Mouse (Mus musculus): ENCODE measurements around the gene Vmn1r32. TPM values are rescaled to one million over a fixed set of nuclear protein-coding genes. Genes with fewer than 3 reads are reported as not detected.

Gene Vmn1r32
- 0.04 TPM in 1 of 2 replicates, not detected in the other for polyA plus RNA-seq (2012; rRNA removed)

- H3K4me1 ChIP-seq (ENCODE audit: control insufficient read depth, insufficient read depth, low read length): no peaks in the 10 kb centered on the region
- TF ChIP-seq CTCF (IDR thresholded peaks at IDR 0.05; ENCODE audit: extremely low read depth, insufficient read depth, low read length) (no peak), POLR2A (IDR thresholded peaks at IDR 0.05; ENCODE audit: extremely low read depth, insufficient read depth, low read length) (no peak)
- no peak within 1 kb of the TSS for H3K27ac ChIP-seq (ENCODE audit: insufficient read depth, low read length)
- H3K4me3 ChIP-seq (ENCODE audit: insufficient read depth, low read length): no peak within 1 kb of the TSS
These were observed at the start of gene Vmn1r32 for GRCm38 (mm10) chr6:66559996-66560395. Gene Vmn1r32, minus strand, starts transcription at chr6:66560096.

- H3K4me3 ChIP-seq (ENCODE audit: insufficient read depth, low read length): no peak overlapping the region
- H3K4me1 ChIP-seq (ENCODE audit: control insufficient read depth, insufficient read depth, low read length): no peaks in the 10 kb centered on the region
- H3K27ac ChIP-seq (ENCODE audit: insufficient read depth, low read length): no peak overlapping the region
- TF ChIP-seq CTCF (IDR thresholded peaks at IDR 0.05; ENCODE audit: extremely low read depth, insufficient read depth, low read length) (no peak), POLR2A (IDR thresholded peaks at IDR 0.05; ENCODE audit: extremely low read depth, insufficient read depth, low read length) (no peak)
These were observed 35.9 kb upstream of the Vmn1r32 start for GRCm38 (mm10) chr6:66595804-66596203.

- TF ChIP-seq CTCF (IDR thresholded peaks at IDR 0.05; ENCODE audit: extremely low read depth, insufficient read depth, low read length) (no peak), POLR2A (IDR thresholded peaks at IDR 0.05; ENCODE audit: extremely low read depth, insufficient read depth, low read length) (no peak)
- Histone ChIP-seq H3K27ac (ENCODE audit: insufficient read depth, low read length) (no peak overlapping the region), H3K4me1 (ENCODE audit: control insufficient read depth, insufficient read depth, low read length) (no peaks in the 10 kb centered on the region), H3K4me3 (ENCODE audit: insufficient read depth, low read length) (peak overlapping the region; percentile 74)
These were observed 23.9 kb downstream of the Vmn1r32 start for GRCm38 (mm10) chr6:66535966-66536365.

- Histone ChIP-seq H3K27ac (ENCODE audit: insufficient read depth, low read length) (peak within 1 kb of the TSS; percentile 39), H3K4me1 (ENCODE audit: control insufficient read depth, insufficient read depth, low read length) (no peaks in the 10 kb centered on the region), H3K4me3 (ENCODE audit: insufficient read depth, low read length) (peak within 1 kb of the TSS; percentile 74)
- no peak for TF ChIP-seq CTCF (IDR thresholded peaks at IDR 0.05; ENCODE audit: extremely low read depth, insufficient read depth, low read length)
- TF ChIP-seq POLR2A (IDR thresholded peaks at IDR 0.05; ENCODE audit: extremely low read depth, insufficient read depth, low read length): peak; percentile 88; the same call in 1 of the 2 replicates
These were observed 24.7 kb downstream of the Vmn1r32 start, which contains the start of gene Mad2l1 for GRCm38 (mm10) chr6:66535028-66535862. Gene Mad2l1, plus strand, starts transcription at chr6:66535390.

- Histone ChIP-seq H3K4me1 (ENCODE audit: control insufficient read depth, insufficient read depth, low read length) (no peaks in the 10 kb centered on the region), H3K27ac (ENCODE audit: insufficient read depth, low read length) (peak overlapping the region; percentile 39), H3K4me3 (ENCODE audit: insufficient read depth, low read length) (peak overlapping the region; percentile 74)
- no peak for TF ChIP-seq POLR2A (IDR thresholded peaks at IDR 0.05; ENCODE audit: extremely low read depth, insufficient read depth, low read length)
- no peak for TF ChIP-seq CTCF (IDR thresholded peaks at IDR 0.05; ENCODE audit: extremely low read depth, insufficient read depth, low read length)
These were observed 25.4 kb downstream of the Vmn1r32 start for GRCm38 (mm10) chr6:66534366-66534941.

- Histone ChIP-seq H3K4me1 (ENCODE audit: control insufficient read depth, insufficient read depth, low read length) (no peaks in the 10 kb centered on the region), H3K27ac (ENCODE audit: insufficient read depth, low read length) (no peak overlapping the region), H3K4me3 (ENCODE audit: insufficient read depth, low read length) (no peak overlapping the region)
- TF ChIP-seq CTCF (IDR thresholded peaks at IDR 0.05; ENCODE audit: extremely low read depth, insufficient read depth, low read length) (peak; percentile 18; the same call in 1 of the 2 replicates), POLR2A (IDR thresholded peaks at IDR 0.05; ENCODE audit: extremely low read depth, insufficient read depth, low read length) (no peak)
These were observed 26.7 kb downstream of the Vmn1r32 start for GRCm38 (mm10) chr6:66533241-66533640.

- no peaks in the 10 kb centered on the region for H3K4me1 ChIP-seq (ENCODE audit: control insufficient read depth, insufficient read depth, low read length)
- no peak overlapping the region for H3K4me3 ChIP-seq (ENCODE audit: insufficient read depth, low read length)
- TF ChIP-seq CTCF (IDR thresholded peaks at IDR 0.05; ENCODE audit: extremely low read depth, insufficient read depth, low read length): no peak
- TF ChIP-seq POLR2A (IDR thresholded peaks at IDR 0.05; ENCODE audit: extremely low read depth, insufficient read depth, low read length): no peak
- H3K27ac ChIP-seq (ENCODE audit: insufficient read depth, low read length): no peak overlapping the region
These were observed 31.5 kb downstream of the Vmn1r32 start for GRCm38 (mm10) chr6:66528386-66528785.

- no peak for TF ChIP-seq CTCF (IDR thresholded peaks at IDR 0.05; ENCODE audit: extremely low read depth, insufficient read depth, low read length)
- TF ChIP-seq POLR2A (IDR thresholded peaks at IDR 0.05; ENCODE audit: extremely low read depth, insufficient read depth, low read length): no peak
- no peak overlapping the region for H3K4me3 ChIP-seq (ENCODE audit: insufficient read depth, low read length)
- no peaks in the 10 kb centered on the region for H3K4me1 ChIP-seq (ENCODE audit: control insufficient read depth, insufficient read depth, low read length)
- no peak overlapping the region for H3K27ac ChIP-seq (ENCODE audit: insufficient read depth, low read length)
These were observed 43.5 kb downstream of the Vmn1r32 start for GRCm38 (mm10) chr6:66516368-66516767.

Other genes starting within 250 kb of the Vmn1r32 start
- 11.7 and 11.8 TPM in 2 replicates for gene Mad2l1, start 24.7 kb downstream of the Vmn1r32 start, polyA plus RNA-seq (2012; rRNA removed)
- gene Vmn1r33, start 58.2 kb upstream of the Vmn1r32 start, polyA plus RNA-seq (2012; rRNA removed): not detected in 2 replicates
- gene Vmn1r34, start 83.8 kb upstream of the Vmn1r32 start, polyA plus RNA-seq (2012; rRNA removed): not detected in 2 replicates
- not detected in 2 replicates for gene Vmn1r35, start 125.8 kb upstream of the Vmn1r32 start, polyA plus RNA-seq (2012; rRNA removed)
- gene Vmn1r36, start 159.1 kb upstream of the Vmn1r32 start, polyA plus RNA-seq (2012; rRNA removed): not detected in 2 replicates
- not detected in 2 replicates for gene Vmn1r37, start 169.3 kb upstream of the Vmn1r32 start, polyA plus RNA-seq (2012; rRNA removed)
- gene Vmn1r38, start 222.5 kb upstream of the Vmn1r32 start, polyA plus RNA-seq (2012; rRNA removed): not detected in 2 replicates